Mouse (Mus musculus) lung, postnatal 0 days (tissue): Measurements from ENCODE around the gene Nav1.

Experiments
- CTCF ChIP-seq: IDR thresholded peaks from 2 replicates; pipeline ENCODE4 v1.5.1; 2016; ENCODE audit warnings: antibody characterized with exemption, mild to moderate bottlenecking
- EP300 ChIP-seq: IDR thresholded peaks from 2 replicates; pipeline ENCODE4 v1.6.1; 2016; ENCODE audit warnings: antibody characterized with exemption, mild to moderate bottlenecking, control low read depth

GRCm38 (mm10) chr1:135568087-135568486 lies 39.0 kb downstream of the Nav1 start:
- TF ChIP-seq CTCF (no peak), EP300 (no peak)
